Mouse (Mus musculus): ENCODE results near the gene Tmem217.

The Tmem217 gene

DNA sequence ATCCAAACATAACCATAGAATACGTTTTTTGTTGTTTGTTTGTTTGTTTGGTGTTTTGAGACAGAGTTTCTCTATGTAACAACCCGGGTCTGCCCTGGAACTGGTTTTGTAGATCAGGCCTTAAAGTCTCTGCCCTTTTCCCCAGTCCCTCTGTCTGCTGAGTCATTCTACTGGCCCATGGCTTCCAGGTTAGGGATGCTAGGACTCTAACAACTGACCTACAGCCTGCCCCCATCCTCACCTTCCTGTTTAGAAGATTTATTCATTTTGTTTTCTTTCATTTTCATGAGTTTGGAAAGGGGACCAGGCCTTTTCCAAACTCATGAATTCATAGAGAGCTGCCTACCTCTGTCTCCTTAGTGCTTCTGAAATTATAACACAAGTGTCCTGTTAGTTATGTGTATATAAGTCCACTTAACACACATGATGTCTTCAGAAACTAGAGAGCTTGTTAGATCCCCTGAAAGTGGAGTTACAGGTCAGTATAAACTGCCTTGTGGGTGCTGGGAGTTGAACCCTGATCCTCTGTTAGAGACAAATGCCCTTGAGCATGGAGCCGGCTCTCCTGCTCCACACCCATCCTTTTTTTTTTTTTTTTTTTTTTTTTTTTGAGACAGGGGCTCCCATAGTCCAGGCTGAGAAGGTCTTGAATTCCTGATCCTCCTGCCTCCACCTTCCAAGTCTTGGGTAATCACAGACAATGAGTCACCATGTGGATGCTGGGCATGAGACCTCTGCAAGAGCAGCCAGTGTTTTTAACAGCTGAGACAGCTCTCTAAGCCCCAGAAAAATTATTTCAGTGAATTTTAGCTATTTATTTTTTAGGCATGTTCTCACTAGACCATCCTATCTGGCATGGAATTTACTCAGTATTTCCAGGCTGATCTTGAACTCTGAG, 66.6 kb downstream of the Tmem217 start:
- no peak for DNase-seq

DNA sequence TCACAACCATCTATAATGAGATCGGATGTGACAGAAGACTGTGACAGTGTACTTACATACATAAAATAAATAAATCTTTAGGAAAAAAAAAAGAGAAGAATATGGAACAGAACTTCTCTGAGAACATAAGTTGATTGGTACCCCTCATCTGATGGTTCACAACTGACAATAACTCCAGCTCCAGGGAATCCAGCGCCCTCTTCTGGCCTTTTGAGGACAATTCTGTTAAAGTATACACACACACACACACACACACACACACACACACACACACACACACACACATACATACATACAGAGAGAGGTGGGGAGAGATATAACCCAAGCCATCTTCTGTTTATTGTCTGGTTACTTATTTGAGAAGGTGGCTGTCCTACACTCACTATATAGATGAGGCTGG, 67.8 kb downstream of the Tmem217 start:
- no peak for DNase-seq

DNA sequence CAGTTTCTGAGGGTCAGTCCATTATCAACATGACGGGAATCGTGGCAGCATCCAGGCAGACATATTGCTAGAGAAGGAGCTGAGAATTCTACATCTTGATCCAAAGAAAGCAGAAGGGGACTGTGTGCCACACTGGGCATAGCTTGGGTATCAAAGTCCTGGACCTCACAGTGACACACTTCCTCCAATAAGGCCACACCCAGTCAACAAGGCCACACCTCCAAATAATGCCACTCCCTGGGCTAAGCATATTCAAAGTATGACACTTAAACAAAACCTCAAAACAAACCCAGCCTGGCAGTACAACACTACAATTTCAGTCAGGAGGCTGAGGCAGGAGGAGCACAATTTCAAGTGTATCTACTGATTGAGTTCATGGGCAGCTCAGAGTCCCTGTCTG, 68.9 kb downstream of the Tmem217 start:
- no peak for DNase-seq

DNA sequence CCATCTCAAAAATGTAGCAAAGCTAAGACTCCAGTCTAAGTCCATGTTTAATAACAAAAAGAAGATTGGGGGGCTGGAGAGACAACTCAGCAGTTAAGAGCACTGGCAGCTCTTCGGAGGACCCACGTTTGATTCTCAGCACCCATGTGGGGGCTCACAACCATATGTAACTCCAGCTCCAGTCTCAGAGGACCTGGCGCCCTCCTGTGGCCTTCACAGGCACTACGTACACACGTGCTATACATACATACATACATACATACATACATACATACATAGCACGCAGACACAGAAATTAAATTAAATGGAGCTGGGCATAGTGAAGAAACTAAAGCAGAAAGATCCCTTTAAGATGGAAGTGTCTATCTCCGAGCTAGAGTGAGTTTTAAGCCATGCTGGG, 69.6 kb downstream of the Tmem217 start:
- no peak for DNase-seq

- no peak for DNase-seq
Measured at GRCm38 (mm10) chr17:29480256-29480655, 71.9 kb downstream of the Tmem217 start.

DNA sequence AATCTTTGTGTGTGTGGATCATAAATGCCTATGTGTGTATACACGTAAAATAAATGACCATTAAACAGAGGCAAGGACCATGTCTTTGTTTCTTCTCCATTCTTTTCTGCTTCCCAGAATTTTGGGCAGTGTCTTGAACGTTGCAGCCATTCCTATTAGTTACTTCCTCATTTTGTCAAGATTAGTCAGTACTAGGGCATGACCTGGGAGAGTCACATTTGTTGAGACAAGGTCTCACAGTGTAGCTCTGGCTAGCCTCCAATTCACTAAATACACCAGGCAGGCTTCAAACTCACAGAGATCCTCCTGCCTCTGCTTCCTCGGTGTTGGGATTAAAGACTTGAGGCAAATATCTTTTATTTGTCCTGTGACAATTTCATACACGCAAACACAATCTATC, 73.9 kb downstream of the Tmem217 start:
- DNase-seq, result no peak

- no peak for DNase-seq
Measured at GRCm38 (mm10) chr17:29477357-29477756, 74.8 kb downstream of the Tmem217 start.

GRCm38 (mm10) chr17:29476461-29476860, 75.7 kb downstream of the Tmem217 start:
- DNase-seq, result no peak
